Mouse (Mus musculus) liver, embryonic 14.5 days (tissue): ENCODE measurements around the gene Trhde. TPM values are rescaled to one million over a fixed set of nuclear protein-coding genes. Genes with fewer than 3 reads are reported as not detected.

Source experiments
- ATAC-seq: fragments of 200-750 bp; cut with Nextera tagmentation; 2 replicates; pipeline ENCODE4 v1.8.0; 2017; ENCODE audit warnings: moderate number of reproducible peaks, mild to moderate bottlenecking, moderate library complexity; ENCODE audit not compliant: insufficient read depth
- DNase-seq, 3 experiments: peaks; one replicate each; pipeline ENCODE4 v3.0.0-alpha.2; 2012 to 2013; ENCODE audit warnings: low read depth in 3 of 3, low spot score in 3 of 3
- H3K27ac ChIP-seq: fragments of 300-500 bp; sonication (generic); 2 replicates; pipeline ENCODE4 v1.5.1; 2014; ENCODE audit warnings: moderate library complexity, mild to moderate bottlenecking, control low read depth, inconsistent platforms
- H3K27me3 ChIP-seq: fragments of 300-500 bp; sonication (generic); 2 replicates; pipeline ENCODE4 v1.6.1; 2014; ENCODE audit warnings: mild to moderate bottlenecking, low read length, moderate library complexity; ENCODE audit not compliant: control insufficient read depth, insufficient read depth
- H3K36me3 ChIP-seq: fragments of 300-500 bp; sonication (generic); replicated peaks from 2 replicates; pipeline ENCODE4 v1.6.1; 2014; ENCODE audit warnings: low read depth; ENCODE audit not compliant: control insufficient read depth, insufficient read depth
- H3K4me1 ChIP-seq, 2 experiments: fragments of 200-500 bp in 1 of 2; fragments of 300-500 bp in 1 of 2; sonication (generic) in 1 of 2; replicated peaks; 2 replicates each; pipeline ENCODE4 v1.6.1; 2012 to 2014; ENCODE audit warnings: antibody characterized with exemption in 1 of 2, inconsistent platforms in 1 of 2, low read length in 1 of 2; ENCODE audit not compliant: control insufficient read depth in 2 of 2, insufficient read depth in 2 of 2
- H3K4me2 ChIP-seq: fragments of 300-500 bp; sonication (generic); 2 replicates; pipeline ENCODE4 v1.6.1; 2014; ENCODE audit warnings: low read depth, mild to moderate bottlenecking, control low read depth, moderate library complexity
- H3K4me3 ChIP-seq, 2 experiments: fragments of 200-500 bp in 1 of 2; fragments of 300-500 bp in 1 of 2; sonication (generic) in 1 of 2; 2 replicates each; pipeline ENCODE4 v1.5.1; 2012 to 2014; ENCODE audit warnings: low read depth in 2 of 2, low read length in 2 of 2, mild to moderate bottlenecking in 2 of 2, control low read depth in 1 of 2, inconsistent platforms in 1 of 2, moderate library complexity in 1 of 2; ENCODE audit not compliant: insufficient read depth in 1 of 2
- H3K9ac ChIP-seq: fragments of 300-500 bp; sonication (generic); replicated peaks from 2 replicates; pipeline ENCODE4 v1.6.1; 2014; ENCODE audit warnings: mild to moderate bottlenecking, control low read depth, moderate library complexity
- H3K9me3 ChIP-seq: fragments of 300-500 bp; sonication (generic); 2 replicates; pipeline ENCODE4 v1.6.1; 2016; ENCODE audit warnings: low read length, mixed read lengths; ENCODE audit not compliant: control insufficient read depth
- CTCF ChIP-seq: IDR thresholded peaks from 2 replicates; pipeline ENCODE4 v1.5.1; 2016; ENCODE audit warnings: antibody characterized with exemption, low read depth, control low read depth
- EP300 ChIP-seq: IDR thresholded peaks from 2 replicates; pipeline ENCODE4 v1.6.1; 2016; ENCODE audit warnings: antibody characterized with exemption, low read depth
- WGBS: fragments of 180-500 bp; shearing (Covaris S2); extraction: QIAGEN DNeasy Blood & Tissue Kit; methylation state at CpG from one replicate; pipeline ENCODE4 v1.1.7; 2014; ENCODE audit not compliant: insufficient replicate concordance; 5-methylcytosine and 5-hydroxymethylcytosine counted together
- polyA plus RNA-seq, 2 experiments: library from polyadenylated mRNA; depleted of rRNA in 1 of 2; stranded (reverse) in 1 of 2; unstranded in 1 of 2; fragments of >200 nt; fragmentation: Nextera tagmentation in 1 of 2; extraction: Ambion mirVana in 1 of 2; gene quantifications; 2 replicates each; pipeline versions ENCODE4 v1.2.1 to v1.2.3; 2012 to 2014

Trhde gene
- polyA plus RNA-seq, 2 experiments: 0.02 TPM; not detected in 1

DNA sequence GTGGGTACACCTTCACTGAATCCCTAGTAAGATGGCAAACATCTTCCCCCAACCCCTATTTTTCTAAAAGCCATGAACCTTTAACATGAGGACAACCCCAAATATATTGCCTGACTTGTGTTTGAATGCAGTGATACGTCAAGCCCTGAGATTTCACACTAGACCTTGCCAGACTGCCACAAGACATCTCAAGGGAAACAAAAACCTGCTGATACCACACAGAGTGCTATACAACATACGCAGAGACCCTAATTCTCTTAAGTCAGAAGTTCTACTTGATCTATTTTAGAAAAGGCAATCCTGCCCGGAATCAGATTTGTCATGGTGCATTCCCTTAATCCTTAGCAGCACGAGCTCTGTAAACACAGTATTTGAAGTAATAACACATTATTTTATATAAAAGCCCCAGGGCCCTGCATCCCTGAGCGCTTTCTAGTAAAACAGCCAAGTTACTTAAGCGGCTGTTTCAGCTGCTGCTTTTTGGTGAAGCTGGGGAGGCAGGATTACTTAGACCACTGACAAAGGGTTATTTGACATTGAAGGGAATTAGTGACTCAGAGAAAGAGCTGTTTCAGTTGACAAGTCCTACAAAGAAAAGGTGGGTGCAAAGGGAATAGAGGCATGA, 130.2 kb downstream of the Trhde start:
- whole genome bisulfite sequencing: 65% methylated on average over 6 of the region's 6 CpGs
- Histone ChIP-seq H3K4me3 (no peak overlapping the region), H3K4me2 (no peak overlapping the region), H3K9me3 (no peaks in the 10 kb centered on the region), H3K4me1 (no peaks in the 10 kb centered on the region), H3K27me3 (no peaks in the 10 kb centered on the region), H3K27ac (no peak overlapping the region), H3K36me3 (no peaks in the 10 kb centered on the region), H3K9ac (no peak overlapping the region)
- DNase-seq (no peak), ATAC-seq (no peak)
- TF ChIP-seq CTCF (no peak), EP300 (no peak)

DNA sequence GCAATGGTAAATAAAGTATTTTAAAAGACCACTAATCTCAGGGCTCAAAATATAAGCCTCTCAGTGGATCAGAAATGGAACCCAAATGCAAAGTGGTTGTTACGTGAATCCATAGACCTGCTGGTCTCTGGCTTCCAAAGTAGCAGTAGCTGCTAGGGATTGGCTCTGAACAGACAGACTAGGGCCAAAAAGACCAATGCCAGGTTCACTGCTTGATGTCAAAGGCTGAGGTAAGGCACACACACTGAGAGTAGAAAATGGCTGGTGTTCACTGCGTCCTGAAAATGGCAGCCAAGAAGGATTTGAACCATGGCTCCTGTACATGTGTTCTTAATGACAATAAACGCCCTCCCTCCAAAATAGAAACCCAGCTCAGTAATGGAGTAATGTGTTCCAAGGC, 209.1 kb downstream of the Trhde start:
- Histone ChIP-seq H3K4me1 (no peaks in the 10 kb centered on the region), H3K27ac (no peak overlapping the region), H3K27me3 (no peaks in the 10 kb centered on the region), H3K9ac (no peak overlapping the region), H3K36me3 (no peaks in the 10 kb centered on the region), H3K9me3 (no peaks in the 10 kb centered on the region), H3K4me2 (no peak overlapping the region), H3K4me3 (no peak overlapping the region)
- DNase-seq (no peak), ATAC-seq (no peak)
- 53% methylated on average over 3 of the region's 3 CpGs for WGBS
- TF ChIP-seq CTCF: no peak
- no peak for TF ChIP-seq EP300

DNA sequence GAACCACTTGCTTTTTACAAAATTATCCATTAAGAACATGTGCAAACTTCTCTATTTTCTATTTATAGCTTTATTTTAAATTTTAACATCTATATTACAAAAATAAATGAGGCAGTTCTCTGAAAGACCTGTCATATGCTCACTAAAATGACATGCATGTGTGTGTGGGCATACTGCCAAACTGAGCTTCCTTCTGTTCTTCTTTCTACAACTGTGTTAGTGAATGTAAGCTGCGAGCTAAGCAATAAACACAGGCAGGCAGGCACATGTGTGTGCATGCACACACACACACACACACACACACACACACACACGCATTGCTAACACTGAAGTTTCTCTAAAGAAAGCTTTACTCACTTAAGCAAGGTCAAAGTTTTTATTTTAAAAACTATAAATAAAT, 223.2 kb downstream of the Trhde start:
- no peak for ATAC-seq
- H3K4me1 ChIP-seq: no peaks in the 10 kb centered on the region
- H3K9ac ChIP-seq: no peak overlapping the region
- H3K27me3 ChIP-seq: no peaks in the 10 kb centered on the region
- no peaks in the 10 kb centered on the region for H3K9me3 ChIP-seq
- H3K4me3 ChIP-seq: no peak overlapping the region
- H3K4me2 ChIP-seq: no peak overlapping the region
- 69% methylated on average over 2 of the region's 2 CpGs for WGBS
- DNase-seq: no peak
- no peaks in the 10 kb centered on the region for H3K36me3 ChIP-seq
- TF ChIP-seq CTCF (no peak), EP300 (no peak)
- no peak overlapping the region for H3K27ac ChIP-seq

DNA sequence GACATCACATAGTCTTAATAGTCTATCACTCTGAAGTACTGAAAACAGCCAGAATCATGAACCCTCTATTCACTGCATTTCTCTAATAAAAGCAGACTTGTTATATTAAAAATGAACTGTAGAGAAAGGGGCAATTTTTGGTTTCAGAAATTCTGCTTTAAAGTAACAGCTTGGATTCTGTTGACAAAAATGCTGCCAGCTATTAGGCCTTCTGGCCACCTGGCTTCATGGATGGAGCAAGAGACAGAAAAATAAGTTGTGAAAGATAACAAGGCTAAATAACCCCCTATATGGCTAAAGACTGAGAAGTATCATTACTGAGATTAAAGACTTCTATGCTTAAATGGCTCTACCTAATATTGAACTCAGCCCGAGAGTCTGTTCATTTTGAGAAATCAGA, 234.2 kb downstream of the Trhde start:
- Histone ChIP-seq H3K36me3 (no peaks in the 10 kb centered on the region), H3K9ac (no peak overlapping the region), H3K27ac (no peak overlapping the region), H3K4me1 (no peaks in the 10 kb centered on the region), H3K27me3 (no peaks in the 10 kb centered on the region), H3K4me3 (no peak overlapping the region), H3K9me3 (no peaks in the 10 kb centered on the region), H3K4me2 (no peak overlapping the region)
- no peak for ATAC-seq
- DNase-seq: no peak
- TF ChIP-seq EP300 (no peak), CTCF (no peak)
- 61% methylated on average over 1 of the region's 1 CpGs for WGBS

DNA sequence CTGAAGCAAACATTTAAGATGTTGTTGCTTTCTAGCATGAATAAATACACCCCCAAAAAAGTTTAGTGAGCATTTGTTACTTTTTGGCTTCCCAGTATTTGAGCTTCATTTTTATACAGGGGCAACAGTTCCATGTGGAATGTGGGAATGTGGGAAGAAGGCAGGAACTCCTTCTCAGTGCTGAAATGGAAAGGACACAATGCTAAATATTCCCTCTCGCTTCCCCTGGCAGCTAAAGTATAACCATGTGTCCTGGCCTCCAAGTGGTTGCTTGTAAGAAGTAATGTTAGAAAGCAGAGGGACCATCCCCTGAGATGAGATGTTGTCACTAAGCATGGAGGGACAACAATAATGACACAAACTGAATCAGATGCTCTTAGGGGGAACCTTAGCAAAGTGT, 292.9 kb downstream of the Trhde start:
- H3K4me3 ChIP-seq: no peak overlapping the region
- no peak overlapping the region for H3K4me2 ChIP-seq
- WGBS: 60% methylated on average over 1 of the region's 1 CpGs
- no peaks in the 10 kb centered on the region for H3K9me3 ChIP-seq
- ATAC-seq (no peak), DNase-seq (no peak)
- no peak overlapping the region for H3K9ac ChIP-seq
- no peak overlapping the region for H3K27ac ChIP-seq
- TF ChIP-seq CTCF: no peak
- H3K4me1 ChIP-seq: no peaks in the 10 kb centered on the region
- H3K36me3 ChIP-seq: no peaks in the 10 kb centered on the region
- H3K27me3 ChIP-seq: no peaks in the 10 kb centered on the region
